In the genomic region with DNA sequence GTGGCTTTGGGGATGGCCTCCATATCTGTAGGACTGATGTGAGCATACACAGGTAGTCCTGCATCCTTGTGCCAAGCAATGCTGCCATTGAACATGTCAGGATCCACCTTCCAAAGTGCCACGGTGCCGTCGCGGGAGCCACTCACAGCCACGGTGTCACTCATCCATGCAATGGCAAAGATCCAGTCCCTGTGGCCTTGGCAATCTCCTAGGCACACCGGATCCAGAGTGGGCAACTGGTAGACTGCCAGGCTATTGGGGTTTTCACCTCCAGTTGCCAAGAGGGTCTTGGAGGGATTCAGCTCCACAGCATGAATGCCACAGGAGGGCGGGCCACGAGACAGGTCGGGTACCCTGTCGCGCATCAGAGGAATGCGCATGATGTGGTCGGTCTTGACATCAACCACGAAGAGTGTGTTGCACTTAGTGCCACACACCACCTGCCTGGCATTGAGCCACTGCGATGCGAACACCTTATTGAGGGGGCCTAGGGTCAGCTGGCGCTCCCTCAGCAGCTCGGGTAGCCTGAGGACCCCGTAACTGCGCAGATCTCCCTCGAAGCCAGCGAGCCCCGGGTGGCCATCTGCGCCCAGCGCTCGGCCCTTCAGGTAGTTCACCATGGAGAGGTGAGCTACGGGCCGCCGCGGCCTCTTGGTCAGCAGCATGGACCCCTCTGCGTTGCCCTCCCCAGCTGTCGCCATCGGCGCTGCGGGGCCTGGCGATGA, we compare ENCODE assay signal across 9 mouse cellular contexts. TPM values are rescaled to one million over a fixed set of nuclear protein-coding genes. Genes with fewer than 3 reads are reported as not detected.
DNase-seq lines count a peak whose midpoint lies in the region; ATAC-seq and TF ChIP-seq lines count a peak whose summit lies in the region.
"Had no signal": no experiment of that assay in that cellular context is flagged by ENCODE, and none has a peak within 500 bp of the region (broad histone marks: within the 10 kb centered on the region; RNA-seq: fewer than 3 reads in every experiment).

No protein-coding gene starts in this region.

- no peak overlapping the region for H3K27ac ChIP-seq in heart, embryonic 11.5 days (ENCODE audit: low read depth, low read length)
- no peak overlapping the region for H3K27ac ChIP-seq in embryonic facial prominence, embryonic 15.5 days (replicated peaks)
- H3K27ac ChIP-seq in intestine, postnatal 0 days (ENCODE audit: low read depth, low read length), result no peak overlapping the region
- peak overlapping the region; percentile 72 for H3K27ac ChIP-seq in midbrain, embryonic 15.5 days

- peak; percentile 31; the same call in 1 of the 2 replicates for ATAC-seq in heart, embryonic 11.5 days (replicated peaks; ENCODE audit: insufficient number of reproducible peaks, low FRiP score, low TSS enrichment)
- ATAC-seq in embryonic facial prominence, embryonic 15.5 days (ENCODE audit: insufficient number of reproducible peaks, low FRiP score, low TSS enrichment, low read depth), result 0 out of 2 replicates have a peak, but pooled peaks have one; percentile 7
- ATAC-seq in intestine, postnatal 0 days, result peak; percentile 15; the same call in 1 of the 2 replicates
- ATAC-seq in midbrain, embryonic 15.5 days (replicated peaks), result no peak; the same call in 1 of the 2 replicates

- intact Hi-C loops in heart, postnatal 36 days (cut with DNase I), result no loop called here

- DNase-seq in heart, postnatal 36 days, result no peak
- peak; percentile 22 for DNase-seq in ZHBTc4 (ENCODE audit: low read depth, low spot score)
- no peak for DNase-seq in spleen, adult 12 weeks (ENCODE audit: low spot score)
- no peak for DNase-seq in thymus, postnatal 14 days

- H3K4me3 ChIP-seq in heart, embryonic 11.5 days (ENCODE audit: low read depth, low read length), result peak overlapping the region; percentile 49
- peak overlapping the region; percentile 49 for H3K4me3 ChIP-seq in embryonic facial prominence, embryonic 15.5 days (replicated peaks)
- H3K4me3 ChIP-seq in intestine, postnatal 0 days (ENCODE audit: low read depth, low read length), result peak overlapping the region; percentile 38
- peak overlapping the region; percentile 55 for H3K4me3 ChIP-seq in midbrain, embryonic 15.5 days

- no peaks in the 10 kb centered on the region for H3K36me3 ChIP-seq in heart, embryonic 11.5 days (ENCODE audit: control insufficient read depth, insufficient read depth, low read length)
- no peaks in the 10 kb centered on the region for H3K36me3 ChIP-seq in embryonic facial prominence, embryonic 15.5 days
- H3K36me3 ChIP-seq in intestine, postnatal 0 days (ENCODE audit: control insufficient read depth, insufficient read depth), result no peaks in the 10 kb centered on the region
- no peaks in the 10 kb centered on the region for H3K36me3 ChIP-seq in midbrain, embryonic 15.5 days (replicated peaks)

- no peaks in the 10 kb centered on the region for H3K9me3 ChIP-seq in heart, embryonic 11.5 days (replicated peaks; ENCODE audit: control insufficient read depth, low read length)
- H3K9me3 ChIP-seq in embryonic facial prominence, embryonic 15.5 days (replicated peaks), result no peaks in the 10 kb centered on the region
- no peaks in the 10 kb centered on the region for H3K9me3 ChIP-seq in intestine, postnatal 0 days (ENCODE audit: control insufficient read depth)
- no peaks in the 10 kb centered on the region for H3K9me3 ChIP-seq in midbrain, embryonic 15.5 days

- no peak for TF ChIP-seq CTCF in intestine, postnatal 0 days (IDR thresholded peaks at IDR 0.05; ENCODE audit: low read depth)

- H3K4me2 ChIP-seq in heart, embryonic 11.5 days, result peak overlapping the region; percentile 77
- peak overlapping the region; percentile 65 for H3K4me2 ChIP-seq in embryonic facial prominence, embryonic 15.5 days (replicated peaks)
- peak overlapping the region; percentile 76 for H3K4me2 ChIP-seq in intestine, postnatal 0 days (replicated peaks; ENCODE audit: low read depth)
- peak overlapping the region; percentile 72 for H3K4me2 ChIP-seq in midbrain, embryonic 15.5 days

- no peaks in the 10 kb centered on the region for H3K4me1 ChIP-seq in heart, embryonic 11.5 days (ENCODE audit: control insufficient read depth, insufficient read depth, low read length)
- no peaks in the 10 kb centered on the region for H3K4me1 ChIP-seq in embryonic facial prominence, embryonic 15.5 days
- no peaks in the 10 kb centered on the region for H3K4me1 ChIP-seq in intestine, postnatal 0 days (replicated peaks; ENCODE audit: control insufficient read depth, insufficient read depth, low read length)
- no peaks in the 10 kb centered on the region for H3K4me1 ChIP-seq in midbrain, embryonic 15.5 days

- H3K9ac ChIP-seq in heart, embryonic 11.5 days (ENCODE audit: low read depth, low read length), result peak overlapping the region; percentile 79
- peak overlapping the region; percentile 44 for H3K9ac ChIP-seq in embryonic facial prominence, embryonic 15.5 days
- H3K9ac ChIP-seq in intestine, postnatal 0 days (ENCODE audit: low read depth, low read length), result peak overlapping the region; percentile 45; the same call in 1 of the 2 replicates
- peak overlapping the region; percentile 62 for H3K9ac ChIP-seq in midbrain, embryonic 15.5 days

- no peaks in the 10 kb centered on the region for H3K27me3 ChIP-seq in heart, embryonic 11.5 days (ENCODE audit: control insufficient read depth, insufficient read depth, low read length)
- no peaks in the 10 kb centered on the region for H3K27me3 ChIP-seq in embryonic facial prominence, embryonic 15.5 days
- H3K27me3 ChIP-seq in intestine, postnatal 0 days (replicated peaks; ENCODE audit: control insufficient read depth, insufficient read depth, low read length), result no peaks in the 10 kb centered on the region
- H3K27me3 ChIP-seq in midbrain, embryonic 15.5 days (replicated peaks), result no peaks in the 10 kb centered on the region
- H3K27me3 ChIP-seq: CH12.LX had no signal

- 35% methylated on average over 33 of the region's 36 CpGs for WGBS in heart, embryonic 11.5 days (ENCODE audit: insufficient replicate concordance)
- 36% methylated on average over 36 of the region's 36 CpGs for WGBS in embryonic facial prominence, embryonic 15.5 days
- WGBS in intestine, postnatal 0 days, result 36% methylated on average over 36 of the region's 36 CpGs
- 24% methylated on average over 36 of the region's 36 CpGs for WGBS in midbrain, embryonic 15.5 days

RNA-seq across cellular contexts. Expression of a gene that starts 0.8 kb away (rescaled TPM):
- polyA plus RNA-seq in heart, embryonic 11.5 days (2014; fragmentation: Nextera tagmentation; extraction: Ambion mirVana), result 9.1 and 10.2 TPM in 2 replicates
- total RNA-seq in heart, postnatal 36 days (2021), result 1 to 10 TPM; 1.6 to 2.3 TPM
- polyA plus RNA-seq in embryonic facial prominence, embryonic 15.5 days (2015; fragmentation: Nextera tagmentation; extraction: Ambion mirVana), result 10.1 and 10.5 TPM in 2 replicates
- 3.0 and 3.4 TPM in 2 replicates for polyA plus RNA-seq in intestine, postnatal 0 days (2015; fragmentation: Nextera tagmentation; extraction: Ambion mirVana)
- polyA plus RNA-seq in midbrain, embryonic 15.5 days (2015; fragmentation: Nextera tagmentation; extraction: Ambion mirVana), result 12.8 TPM in 2 replicates
- total RNA-seq: CH12.LX had no signal
